Mouse (Mus musculus): ENCODE measurements around the gene Hoxc8.

Hoxc8 gene

GRCm38 (mm10) chr15:103038701-103039480 lies 48.5 kb downstream of the Hoxc8 start:
- DNase-seq = no peak

- no peak for DNase-seq
Measured at GRCm38 (mm10) chr15:103039609-103040008, 49.2 kb downstream of the Hoxc8 start.

DNA sequence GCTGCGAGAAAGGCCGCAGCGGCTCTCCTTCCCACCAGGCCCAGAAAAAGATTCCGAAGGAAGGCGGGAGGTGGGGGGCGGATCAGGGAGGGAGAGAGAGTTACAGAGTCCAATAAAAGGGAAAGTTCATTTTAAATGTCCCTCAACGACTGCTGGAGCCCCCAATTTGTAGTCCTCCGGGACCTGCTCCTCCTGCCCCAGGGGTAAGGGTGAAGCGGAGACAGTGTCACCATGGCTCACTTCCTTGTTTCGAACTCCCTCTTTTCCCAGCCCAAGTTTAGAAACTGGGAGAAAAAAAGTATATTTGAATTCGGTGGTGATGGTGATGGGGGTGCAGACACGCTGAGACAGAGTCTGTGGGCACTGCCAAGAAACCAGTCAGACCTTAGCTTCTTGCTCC lies 50.2 kb downstream of the Hoxc8 start:
- DNase-seq = no peak

GRCm38 (mm10) chr15:103041613-103042012 lies 51.2 kb downstream of the Hoxc8 start:
- DNase-seq = no peak

DNA sequence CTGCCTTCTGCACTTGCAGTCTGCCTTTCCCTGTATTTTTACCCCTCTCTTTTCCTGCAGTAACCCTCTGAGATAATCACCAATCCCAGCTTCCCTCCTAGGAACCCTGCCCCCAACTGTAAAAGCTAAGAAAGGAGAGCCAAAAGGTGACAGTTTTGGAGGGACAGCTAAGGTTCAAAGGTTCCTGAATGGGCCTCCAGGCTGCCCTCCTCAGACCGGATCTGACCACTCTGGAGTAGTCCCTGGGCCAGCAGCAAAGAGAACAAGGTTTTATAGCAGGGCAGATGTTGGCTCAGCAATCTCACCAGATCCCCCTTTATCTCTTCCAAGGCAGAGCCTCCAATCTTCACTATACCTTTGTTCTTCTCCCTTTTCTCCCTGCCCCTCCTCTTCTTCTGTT lies 51.8 kb downstream of the Hoxc8 start:
- peak; percentile 46 for DNase-seq
